ENCODE assay signal across 31 mouse cellular contexts in genomic region chr7:67963691-67964090, GRCm38 (mm10).
"Had no signal": no experiment of that assay in that cellular context is flagged by ENCODE, and none has a peak within 500 bp of the region (broad histone marks: within the 10 kb centered on the region; RNA-seq: fewer than 3 reads in every experiment).

No protein-coding gene starts in this region.

- H3K9ac ChIP-seq: limb, embryonic 12.5 days; limb, embryonic 13.5 days; limb, embryonic 15.5 days; liver, embryonic 12.5 days; liver, embryonic 13.5 days; liver, embryonic 14.5 days; liver, embryonic 15.5 days; liver, postnatal 0 days; lung, embryonic 14.5 days; lung, embryonic 15.5 days; midbrain, embryonic 12.5 days; midbrain, embryonic 13.5 days; neural tube, embryonic 12.5 days had no signal

- H3K27ac ChIP-seq: limb, embryonic 10.5 days; limb, embryonic 12.5 days; limb, embryonic 13.5 days; limb, embryonic 15.5 days; liver, embryonic 12.5 days; liver, embryonic 13.5 days; liver, embryonic 14.5 days; liver, embryonic 15.5 days; lung, embryonic 15.5 days; macrophage; midbrain, embryonic 10.5 days; midbrain, embryonic 12.5 days; midbrain, embryonic 13.5 days; neural tube, embryonic 12.5 days had no signal

- H3K4me3 ChIP-seq: limb, embryonic 10.5 days; limb, embryonic 12.5 days; limb, embryonic 13.5 days; limb, embryonic 15.5 days; liver, embryonic 12.5 days; liver, embryonic 13.5 days; liver, embryonic 15.5 days; lung, embryonic 15.5 days; megakaryocyte, embryonic 14.5 days; midbrain, embryonic 10.5 days; midbrain, embryonic 12.5 days; midbrain, embryonic 13.5 days; myocyte; neural tube, embryonic 12.5 days had no signal

- H3K27me3 ChIP-seq: limb, embryonic 12.5 days; limb, embryonic 13.5 days; limb, embryonic 15.5 days; liver, embryonic 12.5 days; liver, embryonic 13.5 days; lung, embryonic 15.5 days; megakaryocyte, embryonic 14.5 days; midbrain, embryonic 12.5 days; midbrain, embryonic 13.5 days; neural tube, embryonic 12.5 days had no signal

- H3K36me3 ChIP-seq: limb, embryonic 12.5 days; limb, embryonic 13.5 days; limb, embryonic 15.5 days; liver, embryonic 12.5 days; liver, embryonic 13.5 days; liver, embryonic 15.5 days; lung, embryonic 15.5 days; midbrain, embryonic 12.5 days; midbrain, embryonic 13.5 days; neural tube, embryonic 12.5 days had no signal

- H3K9me3 ChIP-seq: limb, embryonic 10.5 days; limb, embryonic 12.5 days; limb, embryonic 13.5 days; limb, embryonic 15.5 days; liver, embryonic 12.5 days; liver, embryonic 13.5 days; liver, embryonic 15.5 days; lung, embryonic 15.5 days; megakaryocyte, embryonic 14.5 days; midbrain, embryonic 10.5 days; midbrain, embryonic 12.5 days; midbrain, embryonic 13.5 days; neural tube, embryonic 12.5 days had no signal

- ATAC-seq: liver, embryonic 12.5 days; liver, postnatal 0 days; lung, postnatal 0 days; midbrain, embryonic 13.5 days; midbrain, embryonic 16.5 days had no signal

- H3K4me2 ChIP-seq: limb, embryonic 12.5 days; limb, embryonic 13.5 days; limb, embryonic 15.5 days; liver, embryonic 11.5 days; liver, embryonic 12.5 days; liver, embryonic 13.5 days; liver, embryonic 15.5 days; lung, embryonic 14.5 days; lung, embryonic 15.5 days; midbrain, embryonic 11.5 days; midbrain, embryonic 12.5 days; midbrain, embryonic 13.5 days; neural tube, embryonic 12.5 days had no signal

- DNase-seq: left cerebral cortex, postnatal 4 days; liver; liver, embryonic 13.5 days; liver, postnatal 0 days; lung, adult 18-20 months; lung, adult 2 months; lung, embryonic 14.5 days; lung, postnatal 10 days; lung, postnatal 14 days; lung, postnatal 36 days; lung, postnatal 4 days; midbrain, embryonic 14.5 days had no signal
